Mouse (Mus musculus) liver (tissue): Measurements from ENCODE around the gene Bub3.

Experiments used
- DNase-seq: peaks from one replicate; pipeline ENCODE4 v3.0.0-alpha.2; 2020; ENCODE audit warnings: mixed read lengths

Gene Bub3

GRCm38 (mm10) chr7:131556541-131557271 lies 3.3 kb upstream of the Bub3 start:
- DNase-seq = no peak

DNA sequence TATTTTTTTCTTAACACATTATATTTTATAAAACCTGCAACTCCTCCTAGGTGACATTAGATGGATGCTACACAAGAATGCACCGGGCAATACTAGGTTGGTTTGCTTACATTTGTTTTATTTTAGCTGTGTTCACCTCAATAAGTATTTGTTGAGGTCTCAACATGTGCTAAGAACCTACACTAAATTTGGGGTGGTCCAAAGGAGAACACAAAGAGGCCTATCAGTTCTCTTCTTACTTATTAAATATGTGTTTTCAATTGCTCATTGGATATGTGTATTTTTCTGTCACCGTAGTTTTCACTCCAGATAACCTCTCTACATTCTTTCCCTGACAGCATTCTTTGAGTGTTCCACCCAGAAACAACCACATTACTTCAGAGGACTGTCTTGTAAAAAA lies 2.3 kb upstream of the Bub3 start:
- no peak for DNase-seq

GRCm38 (mm10) chr7:131560697-131561042 lies 648 bp downstream of the Bub3 start:
- DNase-seq = no peak

- no peak for DNase-seq
Measured at GRCm38 (mm10) chr7:131575246-131575645, 15.2 kb downstream of the Bub3 start.

- DNase-seq = no peak
Measured at GRCm38 (mm10) chr7:131582178-131582577, 22.2 kb downstream of the Bub3 start.

DNA sequence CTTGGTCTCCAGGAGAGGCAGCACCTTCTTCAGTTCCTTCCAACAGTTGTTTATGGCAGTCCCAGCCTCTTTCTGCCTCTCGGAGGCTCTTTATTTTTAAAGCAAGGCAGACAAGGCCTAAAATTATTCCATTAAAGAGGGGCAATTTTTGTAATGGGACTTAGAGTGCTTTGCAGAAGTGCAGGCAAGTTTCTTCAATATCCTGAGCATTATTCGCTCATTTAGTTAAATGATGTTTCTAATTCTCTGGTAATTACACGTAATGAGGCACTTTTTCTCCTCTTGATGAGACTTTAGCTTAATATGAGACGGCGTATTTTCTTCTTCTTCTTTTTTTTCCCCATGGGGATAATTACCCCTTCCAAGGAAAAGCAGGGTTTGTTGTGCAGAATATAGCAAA lies 25.5 kb downstream of the Bub3 start:
- DNase-seq = no peak

- no peak for DNase-seq
Measured at GRCm38 (mm10) chr7:131597779-131598482, 37.9 kb downstream of the Bub3 start.

GRCm38 (mm10) chr7:131598483-131598824 lies 38.4 kb downstream of the Bub3 start:
- no peak for DNase-seq

GRCm38 (mm10) chr7:131602106-131602505 lies 42.1 kb downstream of the Bub3 start:
- DNase-seq = no peak

- DNase-seq = no peak
Measured at GRCm38 (mm10) chr7:131603186-131603585, 43.2 kb downstream of the Bub3 start.

DNA sequence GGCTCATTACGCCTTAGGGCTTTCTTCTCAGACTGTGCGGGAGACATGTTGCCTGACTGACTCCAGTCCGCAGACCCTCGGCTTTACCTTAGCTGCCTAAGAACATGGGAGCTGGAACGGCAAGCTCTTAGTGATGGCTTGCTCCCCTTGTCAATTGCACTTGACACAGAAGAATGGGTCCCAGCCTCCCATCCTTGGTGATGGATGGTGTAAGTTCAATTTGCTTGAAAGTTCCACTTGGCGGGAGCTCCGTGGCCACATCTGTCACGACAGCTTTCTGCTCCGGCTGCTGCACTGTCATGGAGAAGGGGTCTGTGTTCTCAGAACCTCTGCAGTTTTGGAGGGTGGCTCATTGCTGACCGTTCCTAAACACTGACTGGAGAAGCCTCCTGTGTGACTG lies 44.9 kb downstream of the Bub3 start:
- DNase-seq = no peak

DNA sequence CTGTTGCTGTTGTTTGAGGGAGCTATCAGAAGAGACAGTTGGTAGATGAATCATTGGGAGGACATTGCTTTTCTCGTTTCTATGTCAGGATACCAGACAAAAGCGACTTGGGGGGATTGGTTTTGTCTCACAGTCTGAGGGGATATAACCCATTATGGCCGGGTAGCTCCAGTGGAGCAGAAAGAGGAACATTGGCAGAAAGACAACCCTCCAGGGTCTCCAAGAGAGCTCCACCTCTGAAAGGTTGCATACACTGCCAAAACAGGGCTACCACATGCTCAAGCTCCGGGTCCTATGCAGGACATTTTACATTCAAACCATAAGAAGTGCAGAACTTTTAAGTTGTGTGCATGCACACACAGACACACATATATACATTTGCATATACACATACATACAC lies 45.5 kb downstream of the Bub3 start:
- DNase-seq = no peak

GRCm38 (mm10) chr7:131608049-131608448 lies 48.0 kb downstream of the Bub3 start:
- no peak for DNase-seq

- DNase-seq = no peak
Measured at GRCm38 (mm10) chr7:131609677-131610076, 49.7 kb downstream of the Bub3 start.
